Mouse (Mus musculus) hindbrain, embryonic 16.5 days (tissue): Measurements from ENCODE around the gene Vti1a. TPM values are rescaled to one million over a fixed set of nuclear protein-coding genes. Genes with fewer than 3 reads are reported as not detected.

ENCODE experiments used
- ATAC-seq: fragments of 200-750 bp; cut with Nextera tagmentation; 2 replicates; pipeline ENCODE4 v1.8.0; 2017; ENCODE audit warnings: moderate TSS enrichment, moderate library complexity
- H3K27ac ChIP-seq: fragments of 300-500 bp; sonication (generic); 2 replicates; pipeline ENCODE4 v1.5.1; 2014; ENCODE audit warnings: low read depth, mild to moderate bottlenecking, control low read depth, low read length, moderate library complexity
- H3K27me3 ChIP-seq: fragments of 300-500 bp; sonication (generic); replicated peaks from 2 replicates; pipeline ENCODE4 v1.6.1; 2014; ENCODE audit warnings: low read length; ENCODE audit not compliant: control insufficient read depth, insufficient read depth
- H3K36me3 ChIP-seq: fragments of 300-500 bp; sonication (generic); 2 replicates; pipeline ENCODE4 v1.6.1; 2014; ENCODE audit warnings: mild to moderate bottlenecking, low read length, moderate library complexity, mixed read lengths; ENCODE audit not compliant: control insufficient read depth, insufficient read depth
- H3K4me1 ChIP-seq: fragments of 300-500 bp; sonication (generic); 2 replicates; pipeline ENCODE4 v1.6.1; 2014; ENCODE audit warnings: low read depth, low read length; ENCODE audit not compliant: control insufficient read depth, insufficient read depth
- H3K4me2 ChIP-seq: fragments of 300-500 bp; sonication (generic); 2 replicates; pipeline ENCODE4 v1.6.1; 2014; ENCODE audit warnings: mild to moderate bottlenecking, low read length, control low read depth, moderate library complexity
- H3K4me3 ChIP-seq: fragments of 300-500 bp; sonication (generic); 2 replicates; pipeline ENCODE4 v1.5.1; 2014; ENCODE audit warnings: mild to moderate bottlenecking, low read length, control low read depth, moderate library complexity
- H3K9ac ChIP-seq: fragments of 300-500 bp; sonication (generic); 2 replicates; pipeline ENCODE4 v1.6.1; 2014; ENCODE audit warnings: low read depth, mild to moderate bottlenecking, control low read depth, low read length, moderate library complexity
- H3K9me3 ChIP-seq: fragments of 300-500 bp; sonication (generic); 2 replicates; pipeline ENCODE4 v1.6.1; 2014; ENCODE audit warnings: mild to moderate bottlenecking, low read length, moderate library complexity; ENCODE audit not compliant: control insufficient read depth
- WGBS: fragments of 180-500 bp; shearing (Covaris S2); extraction: QIAGEN DNeasy Blood & Tissue Kit; methylation state at CpG from one replicate; pipeline ENCODE4 v1.1.7; 2014; 5-methylcytosine and 5-hydroxymethylcytosine counted together
- polyA plus RNA-seq: library from polyadenylated mRNA; unstranded; fragments of >200 nt; fragmentation: Nextera tagmentation; extraction: Ambion mirVana; gene quantifications from 2 replicates; pipeline ENCODE4 v1.2.1, GENCODE M21; 2015

Vti1a gene
- polyA plus RNA-seq, 1 experiment from 2014 or later = 37.1 TPM

DNA sequence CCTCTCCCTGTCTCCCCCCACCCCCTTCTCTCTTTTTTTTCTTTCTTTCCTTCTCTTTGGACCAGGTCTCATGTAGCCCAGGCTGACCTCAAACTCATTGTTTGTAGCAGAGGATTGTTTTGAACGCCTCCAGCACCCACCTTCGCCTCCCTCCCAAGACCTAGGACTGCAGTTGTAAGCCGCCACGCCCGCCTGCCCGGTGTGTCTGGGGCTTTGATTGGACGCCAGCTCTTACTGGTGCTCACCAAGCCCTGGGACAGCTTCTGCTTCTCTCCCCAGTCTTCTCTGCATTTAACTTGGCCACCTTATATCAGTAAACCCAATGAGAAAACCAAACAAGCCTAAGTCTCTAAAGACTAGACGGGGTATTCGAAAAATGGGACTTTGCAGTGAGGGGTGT is 238.6 kb downstream of the Vti1a start:
- Histone ChIP-seq H3K4me1 (peaks cover 4% of the 10 kb centered on the region), H3K9ac (no peak overlapping the region), H3K27ac (no peak overlapping the region), H3K4me2 (no peak overlapping the region), H3K27me3 (peaks cover 6% of the 10 kb centered on the region), H3K4me3 (no peak overlapping the region), H3K36me3 (no peaks in the 10 kb centered on the region), H3K9me3 (no peaks in the 10 kb centered on the region)
- WGBS = 76% methylated on average over 9 of the region's 9 CpGs
- no peak for ATAC-seq

DNA sequence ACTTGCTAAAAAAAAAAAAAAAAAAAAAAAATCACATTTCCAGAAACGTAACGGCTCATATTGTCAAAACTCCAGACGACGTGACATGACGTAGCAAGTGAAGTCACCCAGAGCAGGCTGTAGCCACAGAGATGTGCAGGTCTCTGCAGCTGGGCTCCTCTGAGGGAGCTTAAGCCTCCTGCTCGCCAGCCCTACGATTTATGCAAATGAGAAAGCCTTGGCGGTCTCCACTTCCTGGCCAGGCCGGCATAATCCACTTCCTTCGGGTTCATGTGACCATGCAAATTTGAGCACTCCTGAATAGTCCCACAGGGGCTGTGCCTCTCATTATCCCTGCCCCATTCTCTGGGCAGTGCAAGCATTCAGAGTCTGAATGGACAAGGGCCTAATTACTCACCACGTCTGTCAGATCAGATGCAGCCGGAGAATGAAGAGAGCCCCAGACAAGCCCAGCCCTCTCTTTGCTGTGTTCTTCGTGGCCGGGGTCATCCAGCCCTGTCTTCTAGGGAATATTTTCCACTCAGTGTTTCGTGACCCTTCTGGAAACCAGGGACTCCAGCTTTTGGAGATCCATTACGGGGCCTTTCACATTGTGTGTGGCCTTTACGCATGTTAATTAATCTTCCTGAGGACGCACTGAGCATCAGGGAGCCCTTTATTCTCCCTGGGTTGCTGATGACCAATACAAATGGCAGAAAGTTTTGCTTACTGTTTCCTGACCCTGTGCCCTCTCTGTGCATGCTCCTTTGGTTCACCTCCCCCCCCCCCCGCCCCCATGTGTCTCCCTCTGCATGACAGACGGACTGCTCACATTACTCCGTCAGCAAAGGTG is 240.3 kb downstream of the Vti1a start:
- Histone ChIP-seq H3K9ac (no peak overlapping the region; the same call in none of the 2 replicates), H3K27ac (peak overlapping the region; percentile 37; the same call in 1 of the 2 replicates)

DNA sequence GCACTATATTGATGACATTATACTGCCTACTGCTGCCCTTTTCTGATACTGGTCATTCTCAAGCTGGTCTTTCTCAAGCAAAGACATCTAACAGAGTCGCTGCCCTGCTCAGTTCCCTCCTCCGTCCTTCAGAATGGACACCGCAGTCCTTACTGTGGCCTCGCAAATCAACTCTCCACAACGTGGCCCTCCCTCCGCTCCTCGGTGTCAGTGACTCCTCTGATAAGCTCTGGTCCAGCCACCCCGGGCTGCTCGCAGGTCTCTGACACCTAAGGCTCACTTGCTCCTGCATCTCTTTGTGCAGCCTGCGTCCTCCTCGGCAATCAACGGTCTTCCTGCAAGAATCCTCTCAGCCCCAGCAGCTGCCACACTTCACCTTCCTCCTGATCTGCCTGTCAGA is 243.2 kb downstream of the Vti1a start:
- 89% methylated on average over 12 of the region's 12 CpGs for WGBS
- H3K4me1 ChIP-seq = peaks cover 10% of the 10 kb centered on the region
- no peak for ATAC-seq

More for the DNA sequence above, 240.3 kb downstream of the Vti1a start:
- no peaks in the 10 kb centered on the region for H3K36me3 ChIP-seq
- ATAC-seq = peak; percentile 99
- peak overlapping the region; percentile 22 for H3K4me2 ChIP-seq
- H3K27me3 ChIP-seq = peaks cover 4% of the 10 kb centered on the region
- H3K4me3 ChIP-seq = no peak overlapping the region
- 10% methylated on average over 21 of the region's 21 CpGs for WGBS
- peaks cover 4% of the 10 kb centered on the region for H3K4me1 ChIP-seq
- no peaks in the 10 kb centered on the region for H3K9me3 ChIP-seq

DNA sequence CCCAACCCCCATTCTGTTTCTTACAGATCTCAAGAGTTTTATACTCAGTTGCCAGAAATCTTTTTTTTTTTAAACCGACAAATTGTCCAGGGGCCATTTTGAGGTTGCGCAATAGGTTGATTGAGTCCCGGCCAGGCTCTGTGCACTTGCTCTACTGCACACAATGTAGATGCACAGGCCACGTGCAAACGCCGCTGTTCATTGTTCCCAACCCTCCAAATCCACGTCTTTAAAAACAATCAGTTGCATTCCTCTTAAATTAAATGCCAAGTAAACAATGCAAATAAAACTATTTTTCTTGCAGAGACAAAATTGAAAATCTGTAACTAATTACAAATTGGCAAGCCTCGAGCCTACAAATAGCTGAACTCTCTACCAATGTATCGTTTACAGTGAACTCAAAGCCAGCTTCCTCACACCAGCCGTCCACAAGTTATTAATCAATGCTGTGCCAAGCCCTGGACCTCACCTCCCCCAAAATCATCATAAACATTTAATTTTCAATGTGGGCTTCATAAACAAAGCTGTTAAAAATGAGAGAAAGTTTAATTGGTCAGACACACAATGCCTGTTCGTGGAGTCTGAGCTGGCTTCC is 244.1 kb downstream of the Vti1a start:
- Histone ChIP-seq H3K9ac (no peak overlapping the region), H3K27ac (no peak overlapping the region), H3K36me3 (no peaks in the 10 kb centered on the region), H3K4me2 (no peak overlapping the region), H3K4me3 (no peak overlapping the region), H3K27me3 (no peaks in the 10 kb centered on the region), H3K4me1 (peaks cover 10% of the 10 kb centered on the region), H3K9me3 (no peaks in the 10 kb centered on the region)
- 80% methylated on average over 11 of the region's 11 CpGs for WGBS
- ATAC-seq = no peak

More for the DNA sequence above, 243.2 kb downstream of the Vti1a start:
- no peaks in the 10 kb centered on the region; the same call in 1 of the 2 replicates for H3K27me3 ChIP-seq
- H3K4me3 ChIP-seq = no peak overlapping the region
- H3K9ac ChIP-seq = no peak overlapping the region
- no peak overlapping the region for H3K4me2 ChIP-seq
- no peaks in the 10 kb centered on the region for H3K9me3 ChIP-seq
- no peak overlapping the region for H3K27ac ChIP-seq
- no peaks in the 10 kb centered on the region for H3K36me3 ChIP-seq

DNA sequence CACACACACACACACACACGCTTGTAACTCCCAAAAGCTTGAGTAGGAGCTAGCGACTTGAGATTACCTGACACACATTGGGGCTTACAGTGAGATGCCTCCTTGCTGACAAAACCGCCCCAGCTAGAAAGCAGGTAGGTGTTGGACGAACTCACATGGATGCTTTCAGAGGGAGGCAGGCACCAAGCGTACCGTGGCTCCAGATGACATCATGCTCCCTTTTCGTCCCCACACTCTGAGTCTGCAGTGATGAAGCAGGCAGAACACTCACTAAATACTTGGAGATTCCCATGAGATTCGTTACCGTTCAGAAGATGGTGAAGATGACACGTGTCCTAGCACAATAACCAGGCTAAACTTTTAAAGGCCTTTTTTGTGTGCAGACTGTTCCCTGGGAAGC is 245.4 kb downstream of the Vti1a start:
- no peak overlapping the region for H3K27ac ChIP-seq
- no peaks in the 10 kb centered on the region for H3K36me3 ChIP-seq
- H3K4me1 ChIP-seq = peaks cover 6% of the 10 kb centered on the region
- ATAC-seq = no peak
- no peak overlapping the region for H3K4me3 ChIP-seq
- 90% methylated on average over 10 of the region's 10 CpGs for WGBS
- no peaks in the 10 kb centered on the region for H3K27me3 ChIP-seq
- H3K4me2 ChIP-seq = no peak overlapping the region
- H3K9me3 ChIP-seq = no peaks in the 10 kb centered on the region
- H3K9ac ChIP-seq = no peak overlapping the region

DNA sequence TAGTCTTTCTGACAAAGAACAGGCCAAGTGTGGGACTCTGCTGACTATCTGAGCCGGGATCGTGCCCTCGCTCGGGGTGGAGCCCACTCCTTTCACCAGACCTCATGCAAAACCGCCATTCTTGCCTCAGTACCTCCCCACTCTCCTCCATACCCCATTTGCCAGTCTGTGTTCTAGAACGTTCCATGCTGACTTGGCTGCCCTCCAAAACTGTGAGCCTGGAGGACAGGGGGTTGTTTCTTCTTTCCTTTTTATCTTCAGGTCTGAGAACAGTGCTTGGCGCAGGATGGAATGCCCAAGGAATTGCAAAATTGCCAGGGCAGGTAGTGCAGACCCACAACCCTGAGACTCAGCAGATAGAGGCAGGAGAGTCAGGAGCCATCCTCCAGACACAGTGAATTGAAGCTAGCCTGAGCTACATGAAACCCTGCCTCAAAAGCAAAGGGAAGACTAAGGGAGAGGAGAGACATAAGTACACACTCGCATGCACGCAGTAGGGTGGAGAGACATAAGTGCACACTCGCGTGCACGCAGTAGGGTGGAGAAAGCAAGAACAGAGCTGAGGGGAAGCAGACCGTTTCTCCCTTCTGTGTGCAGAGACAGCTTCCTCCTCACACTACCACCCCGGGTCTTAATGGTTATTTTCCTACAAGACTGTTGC is 246.5 kb downstream of the Vti1a start:
- Histone ChIP-seq H3K9me3 (no peaks in the 10 kb centered on the region), H3K9ac (no peak overlapping the region), H3K27me3 (no peaks in the 10 kb centered on the region), H3K27ac (no peak overlapping the region), H3K4me3 (no peak overlapping the region), H3K4me1 (peaks cover 6% of the 10 kb centered on the region), H3K36me3 (no peaks in the 10 kb centered on the region), H3K4me2 (no peak overlapping the region)
- WGBS = 84% methylated on average over 14 of the region's 14 CpGs
- ATAC-seq = no peak

DNA sequence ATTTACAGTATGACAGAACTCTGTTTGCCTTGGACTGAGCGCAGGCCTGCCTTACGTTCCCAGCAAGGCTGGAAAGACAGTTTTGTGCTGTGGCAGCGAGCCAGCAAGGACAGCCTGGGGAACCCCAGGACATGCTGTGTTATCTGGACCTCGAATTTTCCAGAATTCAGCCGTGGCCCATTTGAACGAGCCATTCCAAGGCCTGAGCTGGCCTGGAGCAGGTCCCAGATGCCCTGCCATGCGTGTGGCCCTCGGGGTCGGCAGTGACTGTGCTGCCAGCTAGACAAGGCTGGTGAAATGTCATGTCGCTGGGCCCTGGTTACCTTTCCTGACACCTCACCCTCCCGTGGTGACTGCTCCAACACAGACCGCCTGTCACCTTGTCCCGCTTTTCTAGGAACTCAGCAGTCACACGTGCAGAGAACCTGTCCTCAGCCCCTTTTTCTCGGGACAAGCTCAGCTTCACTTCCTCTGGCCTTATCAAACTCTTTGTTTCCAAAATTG is 247.1 kb downstream of the Vti1a start:
- ATAC-seq = peak; percentile 37; the same call in 1 of the 2 replicates
- H3K9me3 ChIP-seq = no peaks in the 10 kb centered on the region
- no peak overlapping the region for H3K4me3 ChIP-seq
- H3K27me3 ChIP-seq = no peaks in the 10 kb centered on the region
- WGBS = 56% methylated on average over 15 of the region's 15 CpGs
- no peak overlapping the region for H3K27ac ChIP-seq
- H3K36me3 ChIP-seq = no peaks in the 10 kb centered on the region
- H3K4me1 ChIP-seq = peaks cover 6% of the 10 kb centered on the region
- no peak overlapping the region for H3K4me2 ChIP-seq
- no peak overlapping the region for H3K9ac ChIP-seq

DNA sequence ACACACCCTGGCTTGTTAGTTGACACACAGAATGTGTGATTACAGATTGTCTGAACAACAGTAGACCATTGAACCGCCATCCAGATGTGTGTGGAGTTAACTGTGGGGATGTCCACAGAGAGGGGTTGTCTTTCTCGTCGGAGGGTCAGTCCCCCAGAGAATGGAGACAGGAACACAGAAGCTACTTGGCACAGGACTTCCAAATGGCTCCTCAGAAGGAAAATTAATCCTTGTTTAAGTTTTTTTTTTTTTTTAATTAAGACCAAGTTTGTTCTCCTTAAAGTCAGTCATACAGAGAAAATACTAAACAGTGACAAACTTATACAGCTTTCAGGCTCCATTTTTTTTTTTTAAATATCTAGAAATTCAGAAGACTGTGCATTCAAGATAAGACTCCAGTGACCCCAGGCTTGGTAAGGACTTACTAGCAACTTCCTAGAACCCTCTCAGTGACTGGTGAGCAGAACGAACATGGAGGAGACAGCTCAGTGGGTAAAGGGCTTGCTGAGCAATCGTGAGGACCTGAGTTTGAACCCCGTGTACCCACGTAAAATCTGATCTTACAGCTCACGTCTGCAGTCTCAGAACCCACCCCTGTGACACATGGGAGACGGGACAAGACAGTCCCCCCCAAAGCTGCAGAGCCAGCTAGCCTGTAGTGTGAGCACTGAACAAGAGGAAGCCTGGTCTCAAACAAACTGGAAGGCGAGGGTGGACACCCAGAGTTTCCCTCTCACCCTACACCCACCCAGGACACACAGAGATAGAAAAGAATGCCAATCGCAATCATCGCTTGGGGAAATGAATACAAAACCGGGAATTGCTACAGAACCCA is 248.2 kb downstream of the Vti1a start:
- Histone ChIP-seq H3K9ac (no peak overlapping the region), H3K4me2 (no peak overlapping the region), H3K27me3 (no peaks in the 10 kb centered on the region), H3K4me1 (peaks cover 6% of the 10 kb centered on the region), H3K36me3 (no peaks in the 10 kb centered on the region), H3K4me3 (no peak overlapping the region), H3K27ac (no peak overlapping the region), H3K9me3 (no peaks in the 10 kb centered on the region)
- 78% methylated on average over 13 of the region's 13 CpGs for WGBS
- no peak for ATAC-seq
